Mouse (Mus musculus): ENCODE data around the gene Olfr1380.
"Not testable (repeated sequence)": the region's sequence is repeated elsewhere in the genome, so short reads cannot be mapped to it uniquely, and the experiment has no call there.

DNA sequence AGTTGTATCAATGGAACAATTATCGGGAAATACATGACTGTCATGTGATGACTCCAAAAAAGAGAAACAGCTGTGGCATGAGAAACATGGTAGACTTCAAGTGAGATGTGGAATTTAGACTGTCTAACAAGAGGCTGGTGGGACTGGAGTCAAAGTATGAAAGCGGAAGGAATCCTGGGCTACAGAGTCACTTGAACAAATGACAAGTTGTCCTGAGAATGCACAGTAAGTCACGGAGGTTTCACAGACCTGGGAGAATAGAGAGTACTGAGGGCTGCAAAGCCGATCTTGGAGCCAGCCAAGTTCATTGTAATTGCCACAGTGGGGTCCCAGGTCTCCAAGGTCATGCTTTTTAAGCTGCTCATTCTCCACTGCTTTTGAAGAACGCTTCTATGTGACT is at the start of gene Olfr1380:
- TF ChIP-seq POLR2A, CTCF (IDR thresholded peaks at IDR 0.05; ENCODE audit: insufficient read depth, low read depth, low read length): not testable (repeated sequence)
